Mouse (Mus musculus): Measurements from ENCODE around the gene Txndc12. TPM values are rescaled to one million over a fixed set of nuclear protein-coding genes. Genes with fewer than 3 reads are reported as not detected.
A peak's percentile ranks its signal among the peaks of the same experiment; 100 is the strongest.

Txndc12 gene
- total RNA-seq, 2 experiments from 2014 or later = 81.4 to 82.4 TPM

- no peak for DNase-seq (ENCODE audit: low spot score in 2 of 2)
Measured at GRCm38 (mm10) chr4:108845824-108846569, 11.6 kb downstream of the Txndc12 start.

DNA sequence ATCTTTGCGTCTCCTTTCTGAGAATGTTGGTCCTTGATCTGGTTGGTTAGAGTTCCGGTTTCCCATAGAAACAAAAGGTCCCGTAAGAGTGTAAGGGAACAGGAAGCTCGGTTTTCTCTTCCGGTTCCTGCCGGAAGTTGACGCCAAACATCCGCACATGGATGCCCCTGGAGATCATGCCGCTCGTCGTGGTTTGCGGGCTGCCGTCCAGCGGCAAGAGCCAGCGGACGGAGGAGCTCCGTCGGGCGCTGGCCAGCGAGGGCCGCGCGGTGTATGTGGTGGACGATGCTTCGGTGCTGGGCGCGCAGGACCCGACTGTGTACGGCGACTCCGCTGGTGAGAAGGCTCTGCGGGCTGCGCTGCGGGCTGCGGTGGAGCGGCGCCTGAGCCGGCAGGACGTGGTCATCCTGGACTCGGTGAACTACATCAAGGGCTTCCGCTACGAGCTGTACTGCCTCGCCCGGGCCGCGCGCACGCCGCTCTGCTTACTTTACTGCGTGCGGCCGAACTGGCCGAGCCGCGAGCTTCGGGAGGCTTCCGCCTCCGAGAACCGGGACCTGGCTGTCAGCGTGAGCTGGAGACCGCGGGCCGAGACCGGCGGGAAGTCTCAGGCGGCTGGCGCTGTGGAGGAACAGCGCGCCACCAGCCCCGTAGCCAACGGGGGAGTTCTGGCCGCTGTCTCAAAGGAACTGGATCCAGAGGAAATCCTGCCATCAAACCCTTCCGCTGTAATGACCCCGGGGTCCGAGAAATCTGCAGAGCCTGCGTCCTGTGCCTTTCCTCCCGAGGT lies 13.5 kb downstream of the Txndc12 start, which contains the start of gene Kti12:
Gene Kti12, plus strand, starts transcription at position 71 of the 790 bp plus-strand sequence.
- DNase-seq (ENCODE audit: low spot score in 2 of 2) = peak; percentile 30 to 63

DNA sequence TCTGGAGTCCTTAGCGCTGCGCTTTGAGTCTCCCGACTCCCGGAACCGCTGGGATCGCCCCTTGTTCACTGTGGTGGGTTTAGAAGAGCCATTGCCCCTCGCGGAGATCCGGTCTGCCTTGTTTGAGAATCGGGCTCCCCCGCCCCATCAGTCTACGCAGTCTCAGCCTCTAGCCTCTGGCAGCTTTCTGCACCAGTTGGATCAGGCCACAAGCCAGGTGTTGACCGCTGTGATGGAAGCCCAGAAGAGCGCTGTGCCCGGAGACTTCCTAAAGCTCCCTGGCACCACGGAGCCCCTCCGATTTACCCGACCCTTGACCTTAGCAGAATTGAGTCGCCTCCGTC lies 14.1 kb downstream of the Txndc12 start, which contains the start of gene A730015C16Rik:
Gene A730015C16Rik, minus strand, starts transcription at position 115 of the 344 bp plus-strand sequence.
- peak in 1 of 2 experiments; percentile 15 for DNase-seq (ENCODE audit: low spot score in 2 of 2)

DNA sequence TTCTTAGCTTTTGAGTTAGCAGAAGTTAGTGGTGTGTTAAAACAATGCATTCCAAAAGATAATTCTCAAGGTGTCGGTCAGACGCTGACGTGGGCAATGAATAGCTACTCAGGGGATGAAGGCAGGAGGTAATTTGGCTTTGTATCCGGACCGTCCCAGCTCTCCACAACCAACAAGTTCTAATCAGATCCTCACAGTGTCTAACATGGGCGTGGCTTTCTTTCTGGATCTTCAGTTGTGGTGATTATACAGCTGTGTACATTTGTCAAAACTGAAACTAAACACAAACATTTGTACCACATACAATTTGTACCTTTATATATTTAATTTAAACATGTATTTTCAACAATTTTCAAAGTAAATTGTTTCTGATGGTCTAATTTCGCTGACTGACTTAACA lies 32.4 kb downstream of the Txndc12 start:
- no peak for DNase-seq (ENCODE audit: low spot score in 2 of 2)

DNA sequence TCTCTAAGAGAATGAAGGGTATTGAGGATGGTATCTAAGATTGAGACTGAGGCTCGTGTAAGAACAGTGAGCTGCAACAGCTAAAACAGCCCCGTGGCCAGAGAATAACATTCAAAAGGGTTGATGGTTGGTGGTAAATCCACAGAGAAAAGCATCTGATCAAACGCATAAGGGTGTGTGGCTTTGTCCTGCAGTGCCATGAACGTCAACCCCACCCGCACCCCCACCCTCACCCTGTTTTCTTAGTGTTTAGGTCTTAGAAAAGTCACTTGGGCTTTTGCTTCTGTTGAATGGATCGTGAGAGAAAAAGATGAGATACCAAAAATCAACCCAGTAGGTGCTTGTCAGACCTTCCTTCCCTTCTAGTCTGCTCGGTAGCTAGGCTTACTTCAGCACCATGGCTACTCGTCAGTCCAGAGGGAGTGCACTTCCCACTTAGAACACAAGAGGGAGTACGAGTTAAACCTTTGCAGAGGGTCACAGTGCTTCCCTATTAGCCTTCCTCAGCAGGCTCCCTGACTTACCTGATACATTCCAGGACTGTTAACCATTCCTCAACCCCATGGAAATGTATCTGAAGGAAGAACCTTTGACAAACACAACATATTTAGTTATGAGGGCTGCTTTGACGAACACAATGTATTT lies 35.5 kb downstream of the Txndc12 start:
- peak in 1 of 2 experiments; percentile 70 for DNase-seq (ENCODE audit: low spot score in 2 of 2)

- DNase-seq (ENCODE audit: low spot score in 2 of 2) = no peak
Measured at GRCm38 (mm10) chr4:108873746-108874145, 39.3 kb downstream of the Txndc12 start.

DNA sequence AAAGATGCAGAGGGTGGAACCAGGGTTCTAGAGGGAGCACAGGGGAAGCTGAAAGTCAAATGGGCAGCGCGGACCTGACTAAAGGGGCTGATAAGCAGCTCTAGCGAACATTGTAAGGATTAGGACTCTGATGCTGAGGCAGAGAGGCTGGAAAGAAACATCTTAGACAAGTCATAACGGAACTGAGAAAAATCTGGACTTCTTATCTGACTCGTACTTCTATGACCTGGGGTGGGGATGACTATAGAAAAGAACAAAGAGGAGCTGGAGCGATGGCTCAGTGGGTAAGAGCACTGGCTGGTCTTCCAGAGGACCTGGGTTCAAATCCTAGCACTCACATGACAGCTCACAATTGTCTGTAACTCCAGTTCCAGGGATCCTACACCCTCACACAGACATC lies 43.5 kb downstream of the Txndc12 start:
- DNase-seq (ENCODE audit: low spot score in 2 of 2) = no peak

DNA sequence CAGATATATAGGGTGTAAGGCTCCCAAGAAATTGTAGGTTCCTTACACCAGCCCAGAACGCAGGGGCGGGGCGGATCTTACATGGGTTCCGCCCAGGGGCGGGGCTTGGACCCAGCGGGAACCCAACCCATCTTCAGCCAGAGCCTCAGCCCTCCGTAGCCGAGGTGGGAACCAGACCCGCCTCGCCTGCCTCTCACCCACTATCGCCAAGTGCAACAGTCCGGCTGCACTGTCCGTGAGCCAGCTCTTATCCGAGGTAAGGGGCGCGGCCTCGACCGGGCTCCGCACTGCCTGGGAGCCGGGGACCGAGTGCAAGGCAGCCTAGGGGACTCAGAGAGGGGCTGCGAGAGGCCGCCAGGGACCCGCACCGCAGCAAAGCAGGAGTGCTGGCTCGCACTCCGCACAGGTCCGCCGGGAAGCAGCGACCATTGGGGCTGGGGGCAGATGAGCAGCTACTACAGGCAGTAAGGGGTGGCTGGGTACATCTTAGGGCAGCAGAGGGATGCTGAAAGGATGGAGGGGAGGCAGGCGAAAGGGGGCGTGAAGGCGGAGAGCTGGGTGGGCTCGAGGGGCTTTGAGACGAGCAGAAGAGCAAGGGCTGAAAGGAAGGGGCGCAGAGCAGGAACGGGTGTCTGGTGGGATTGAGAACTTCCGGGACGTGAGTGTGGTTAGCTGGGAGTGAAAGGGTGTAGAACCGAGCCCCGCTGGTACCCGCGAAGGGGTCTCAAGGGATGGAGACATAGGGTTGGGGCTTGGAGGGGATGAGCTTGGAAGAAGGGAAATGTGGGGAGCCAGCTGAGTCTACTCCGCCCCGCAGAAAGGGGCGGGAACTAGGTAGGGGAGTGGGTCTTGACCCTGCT lies 44.8 kb downstream of the Txndc12 start, which contains the start of gene Rab3b:
Gene Rab3b, plus strand, starts transcription at position 101 of the 860 bp plus-strand sequence.
- peak; percentile 15 to 19 for DNase-seq (ENCODE audit: low spot score in 2 of 2)

GRCm38 (mm10) chr4:108883815-108884214 lies 49.4 kb downstream of the Txndc12 start:
- no peak for DNase-seq (ENCODE audit: low spot score in 2 of 2)

GRCm38 (mm10) chr4:108887456-108887855 lies 53.1 kb downstream of the Txndc12 start:
- no peak for DNase-seq (ENCODE audit: low spot score in 2 of 2)

DNA sequence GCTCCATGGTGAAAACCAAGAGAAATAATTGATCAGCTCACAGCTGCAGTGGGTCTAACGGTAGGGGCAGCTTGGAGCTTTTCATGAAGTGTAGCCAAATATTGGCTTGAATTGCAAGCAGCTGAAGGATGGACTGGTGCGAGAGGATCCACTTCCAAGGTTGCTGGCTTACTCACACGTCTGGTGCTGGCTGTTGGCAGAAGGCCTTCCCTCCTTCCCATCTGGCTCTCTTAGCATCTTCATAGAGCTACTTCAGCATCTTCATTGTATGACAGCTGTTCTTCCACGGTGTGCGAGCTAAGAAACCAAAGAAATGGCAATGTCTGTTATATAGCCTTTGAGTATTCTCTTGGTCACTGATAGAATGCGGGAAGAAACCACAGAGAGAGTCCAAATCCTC lies 56.5 kb downstream of the Txndc12 start:
- no peak for DNase-seq (ENCODE audit: low spot score in 2 of 2)

DNA sequence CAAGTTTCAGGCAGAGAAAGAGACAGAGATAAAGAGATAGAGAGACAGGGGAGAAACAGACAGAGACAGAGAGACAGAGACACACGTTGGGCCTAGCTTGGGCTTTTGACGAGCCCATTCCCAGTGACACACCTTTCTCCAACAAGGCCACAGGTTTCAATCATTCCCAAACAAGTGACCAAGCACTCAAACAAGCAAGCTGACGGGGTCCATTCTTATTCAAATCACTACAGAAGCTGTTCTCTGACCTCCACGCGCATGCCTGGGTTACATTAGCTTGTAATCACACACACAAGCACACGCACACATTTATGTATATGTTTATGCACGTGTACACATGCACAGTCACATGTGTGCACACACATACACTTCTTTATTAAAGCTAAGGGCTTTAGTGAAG lies 66.0 kb downstream of the Txndc12 start:
- no peak for DNase-seq (ENCODE audit: low spot score in 2 of 2)

- DNase-seq (ENCODE audit: low spot score in 2 of 2) = no peak
Measured at GRCm38 (mm10) chr4:108902886-108903285, 68.5 kb downstream of the Txndc12 start.

GRCm38 (mm10) chr4:108903346-108903745 lies 68.9 kb downstream of the Txndc12 start:
- no peak for DNase-seq (ENCODE audit: low spot score in 2 of 2)

DNA sequence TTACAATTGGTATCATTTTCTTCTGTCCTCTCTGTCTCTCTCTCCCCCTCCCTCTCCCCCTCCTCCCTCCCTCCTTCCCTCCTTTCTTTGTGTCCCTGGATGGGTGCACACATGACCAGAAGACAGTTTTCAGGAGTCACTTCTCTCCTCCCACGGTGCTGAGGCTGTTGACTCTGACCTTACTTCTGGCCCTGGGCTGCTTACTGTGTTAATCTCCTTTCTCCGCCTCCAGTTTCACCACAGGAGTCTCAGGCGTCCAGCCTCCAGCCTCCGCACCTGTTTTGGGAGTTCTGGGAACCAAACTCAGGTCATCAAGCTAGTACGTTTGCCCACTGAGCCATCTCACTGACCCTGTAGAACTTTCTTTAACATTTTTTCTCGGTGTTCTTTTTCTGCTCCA lies 69.7 kb downstream of the Txndc12 start:
- DNase-seq (ENCODE audit: low spot score in 2 of 2) = no peak

DNA sequence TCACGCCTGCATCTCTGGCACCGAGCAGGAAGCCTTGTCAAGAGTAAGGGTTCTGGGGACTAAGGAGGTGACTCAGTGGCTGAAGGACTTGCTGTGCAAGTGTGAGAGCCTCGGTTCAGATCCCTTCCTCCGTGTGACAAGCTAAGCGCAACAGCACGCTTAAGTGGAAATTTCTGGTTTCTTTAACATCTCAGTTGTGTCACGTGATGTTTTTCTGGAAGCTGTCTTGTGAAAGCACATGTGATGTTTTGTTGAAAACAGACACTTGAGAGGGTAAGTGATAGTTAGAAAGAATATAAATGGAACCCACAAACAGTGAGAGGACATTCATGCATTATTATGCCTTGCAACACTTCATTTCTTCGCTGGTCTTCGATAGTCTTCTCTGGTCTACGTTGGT lies 70.4 kb downstream of the Txndc12 start:
- no peak for DNase-seq (ENCODE audit: low spot score in 2 of 2)

DNA sequence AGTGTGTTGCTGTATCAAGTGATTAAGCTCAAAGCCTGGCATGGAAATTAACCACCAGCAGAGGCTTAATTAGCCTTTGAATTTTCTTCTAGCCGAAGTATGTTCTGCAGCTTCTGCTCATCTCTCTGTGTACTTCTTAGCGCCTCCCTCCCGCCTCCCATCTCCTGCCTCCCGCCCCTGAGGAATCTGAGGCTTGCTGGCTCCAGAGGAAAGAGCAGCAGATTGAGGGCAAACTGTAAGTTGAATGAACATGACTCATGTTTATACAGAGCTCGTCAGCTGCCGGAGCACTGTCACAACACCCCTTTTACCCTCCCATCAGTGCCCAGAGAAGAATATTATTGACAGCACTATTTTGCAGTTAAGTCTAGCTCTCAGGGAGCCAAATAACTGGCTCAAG lies 71.5 kb downstream of the Txndc12 start:
- no peak for DNase-seq (ENCODE audit: low spot score in 2 of 2)

DNA sequence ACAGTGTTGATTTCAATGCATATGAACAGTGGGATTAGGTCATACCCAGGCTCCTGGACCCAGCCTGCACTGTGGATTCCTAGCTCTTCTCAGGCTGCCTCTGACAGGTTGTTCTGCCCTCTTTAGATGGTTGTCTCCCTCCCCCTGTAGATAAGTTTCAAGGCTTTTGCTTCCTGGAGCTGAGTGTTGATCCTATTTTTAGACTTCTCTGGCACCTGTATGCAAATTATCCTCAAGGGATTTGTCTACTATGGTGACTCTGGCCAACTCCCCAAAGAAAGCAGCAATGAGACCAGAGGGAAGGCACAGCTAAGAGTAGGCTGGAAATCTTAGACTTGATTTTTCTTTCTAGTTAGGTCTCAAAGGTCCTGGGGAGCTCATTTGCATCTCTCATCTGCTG lies 73.1 kb downstream of the Txndc12 start:
- no peak for DNase-seq (ENCODE audit: low spot score in 2 of 2)

DNA sequence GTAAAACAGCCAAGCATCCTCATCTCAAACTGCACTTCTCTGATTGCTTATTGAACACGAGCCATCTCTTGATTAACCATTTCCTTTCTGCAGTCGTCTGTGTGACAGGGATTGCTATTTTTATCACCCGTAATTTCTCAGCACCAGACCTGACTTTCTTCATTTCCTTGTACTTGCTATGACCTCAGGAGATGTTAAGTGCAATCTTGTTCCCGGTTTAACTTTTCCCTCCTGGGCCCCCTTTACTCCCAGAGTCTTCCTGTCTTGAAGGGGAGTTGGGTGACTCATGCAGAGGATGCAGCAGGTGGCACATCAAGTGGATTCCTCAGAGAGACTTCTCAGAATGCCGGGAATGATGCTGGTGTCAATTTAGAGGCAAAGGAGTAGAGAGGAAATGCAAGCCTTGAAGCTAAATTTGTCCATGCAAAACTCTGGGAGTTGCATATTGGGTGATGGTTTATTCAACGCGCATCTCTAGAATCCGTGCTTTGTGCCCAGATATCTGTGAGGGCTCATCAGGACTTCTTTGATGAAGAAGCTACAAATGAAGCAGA lies 75.5 kb downstream of the Txndc12 start:
- no peak for DNase-seq (ENCODE audit: low spot score in 2 of 2)
